Mouse (Mus musculus) myocyte (in vitro differentiated cells): ENCODE results near the gene Ubash3b.

Source experiments
- POLR2A ChIP-seq: IDR thresholded peaks from one replicate; pipeline ENCODE4 v1.6.1; 2011; ENCODE audit warnings: low read depth, mild to moderate bottlenecking, control low read depth, moderate library complexity; ENCODE audit not compliant: insufficient read length
- REST ChIP-seq: IDR thresholded peaks from one replicate; pipeline ENCODE4 v1.6.1; 2011; ENCODE audit warnings: mild to moderate bottlenecking, control low read depth, moderate library complexity; ENCODE audit not compliant: insufficient read depth, insufficient read length

GRCm38 (mm10) chr9:41108324-41109180 is 52.9 kb downstream of the Ubash3b start:
- TF ChIP-seq POLR2A (no peak), REST (no peak)
